Mouse (Mus musculus) lung, postnatal 0 days (tissue): ENCODE results near the gene Pcf11. TPM values are rescaled to one million over a fixed set of nuclear protein-coding genes. Genes with fewer than 3 reads are reported as not detected.
A peak's percentile ranks its signal among the peaks of the same experiment; 100 is the strongest.

Experiments
- ATAC-seq: fragments of 200-750 bp; cut with Nextera tagmentation; 2 replicates; pipeline ENCODE4 v1.8.0; 2017; ENCODE audit warnings: moderate library complexity
- DNase-seq: peaks from one replicate; pipeline ENCODE4 v3.0.0-alpha.2; 2016; ENCODE audit warnings: low spot score
- H3K27ac ChIP-seq: fragments of 300-500 bp; sonication (generic); 2 replicates; pipeline ENCODE4 v1.5.1; 2014; ENCODE audit warnings: antibody characterized with exemption, mild to moderate bottlenecking, low read length, mixed read lengths
- H3K27me3 ChIP-seq: fragments of 300-500 bp; sonication (generic); replicated peaks from 2 replicates; pipeline ENCODE4 v1.6.1; 2014; ENCODE audit warnings: low read length, mixed read lengths; ENCODE audit not compliant: insufficient read depth
- H3K36me3 ChIP-seq: fragments of 300-500 bp; sonication (generic); 2 replicates; pipeline ENCODE4 v1.6.1; 2014; ENCODE audit warnings: low read length, mixed read lengths; ENCODE audit not compliant: insufficient read depth
- H3K4me1 ChIP-seq: fragments of 300-500 bp; sonication (generic); 2 replicates; pipeline ENCODE4 v1.6.1; 2014; ENCODE audit warnings: antibody characterized with exemption, low read depth, low read length, mixed read lengths; ENCODE audit not compliant: insufficient read depth
- H3K4me2 ChIP-seq: fragments of 300-500 bp; sonication (generic); replicated peaks from 2 replicates; pipeline ENCODE4 v1.6.1; 2014; ENCODE audit warnings: low read depth, mild to moderate bottlenecking, low read length, moderate library complexity, mixed read lengths
- H3K4me3 ChIP-seq: fragments of 300-500 bp; sonication (generic); 2 replicates; pipeline ENCODE4 v1.5.1; 2014; ENCODE audit warnings: low read depth, low read length
- H3K9ac ChIP-seq: fragments of 300-500 bp; sonication (generic); replicated peaks from 2 replicates; pipeline ENCODE4 v1.6.1; 2014; ENCODE audit warnings: low read depth, mild to moderate bottlenecking
- H3K9me3 ChIP-seq: fragments of 300-500 bp; sonication (generic); 2 replicates; pipeline ENCODE4 v1.6.1; 2016; ENCODE audit warnings: low read length, mixed read lengths
- CTCF ChIP-seq: IDR thresholded peaks from 2 replicates; pipeline ENCODE4 v1.5.1; 2016; ENCODE audit warnings: antibody characterized with exemption, mild to moderate bottlenecking
- EP300 ChIP-seq: IDR thresholded peaks from 2 replicates; pipeline ENCODE4 v1.6.1; 2016; ENCODE audit warnings: antibody characterized with exemption, mild to moderate bottlenecking, control low read depth
- WGBS: fragments of 180-500 bp; shearing (Covaris S2); extraction: QIAGEN DNeasy Blood & Tissue Kit; methylation state at CpG from one replicate; pipeline ENCODE4 v1.1.7; 2014; 5-methylcytosine and 5-hydroxymethylcytosine counted together
- polyA plus RNA-seq: library from polyadenylated mRNA; unstranded; fragments of >200 nt; fragmentation: Nextera tagmentation; extraction: Ambion mirVana; gene quantifications from 2 replicates; pipeline ENCODE4 v1.2.1, GENCODE M21; 2015

Pcf11 gene
- polyA plus RNA-seq, 1 experiment from 2014 or later = 17.4 TPM

- Histone ChIP-seq H3K4me2 (no peak overlapping the region), H3K9ac (no peak overlapping the region), H3K36me3 (no peaks in the 10 kb centered on the region), H3K4me1 (0 out of 2 replicates have a peak, but pooled peaks cover 3% of the 10 kb centered on the region), H3K9me3 (no peaks in the 10 kb centered on the region), H3K27ac (no peak overlapping the region), H3K27me3 (no peaks in the 10 kb centered on the region), H3K4me3 (no peak overlapping the region)
- WGBS = 72% methylated on average over 3 of the region's 3 CpGs
- no peak for ATAC-seq
- no peak for DNase-seq
- TF ChIP-seq CTCF (no peak), EP300 (no peak)
Measured at GRCm38 (mm10) chr7:92675131-92675530, 5.4 kb upstream of the Pcf11 start.

- peak overlapping the region; percentile 66 for H3K4me2 ChIP-seq
- H3K9ac ChIP-seq = peak overlapping the region; percentile 100
- ATAC-seq (no peak), DNase-seq (peak; percentile 73)
- H3K36me3 ChIP-seq = no peaks in the 10 kb centered on the region
- H3K4me1 ChIP-seq = peaks cover 14% of the 10 kb centered on the region; the same call in 1 of the 2 replicates
- no peaks in the 10 kb centered on the region for H3K27me3 ChIP-seq
- H3K4me3 ChIP-seq = peak overlapping the region; percentile 100
- peak overlapping the region; percentile 99 for H3K27ac ChIP-seq
- 0% methylated on average over 29 of the region's 29 CpGs for WGBS
- H3K9me3 ChIP-seq = no peaks in the 10 kb centered on the region
- no peak for TF ChIP-seq CTCF
- no peak for TF ChIP-seq EP300
Measured at GRCm38 (mm10) chr7:92668791-92669506, 785 bp downstream of the Pcf11 start.

- Histone ChIP-seq H3K9me3 (no peaks in the 10 kb centered on the region), H3K27me3 (no peaks in the 10 kb centered on the region), H3K36me3 (no peaks in the 10 kb centered on the region; the same call in 1 of the 2 replicates), H3K4me1 (peaks cover 14% of the 10 kb centered on the region; the same call in 1 of the 2 replicates), H3K9ac (no peak overlapping the region), H3K4me2 (peak overlapping the region; percentile 66), H3K27ac (peak overlapping the region; percentile 59), H3K4me3 (no peak overlapping the region)
- ATAC-seq = no peak
- TF ChIP-seq CTCF = no peak
- peak; percentile 26 for DNase-seq
- 61% methylated on average over 7 of the region's 7 CpGs for WGBS
Measured at GRCm38 (mm10) chr7:92666274-92666820, 3.4 kb downstream of the Pcf11 start.

GRCm38 (mm10) chr7:92658050-92658449 lies 11.7 kb downstream of the Pcf11 start:
- Histone ChIP-seq H3K4me3 (no peak overlapping the region), H3K9me3 (no peaks in the 10 kb centered on the region), H3K36me3 (peaks cover 19% of the 10 kb centered on the region), H3K27me3 (no peaks in the 10 kb centered on the region), H3K4me1 (no peaks in the 10 kb centered on the region), H3K4me2 (no peak overlapping the region), H3K27ac (no peak overlapping the region), H3K9ac (no peak overlapping the region)
- WGBS = 98% methylated on average over 5 of the region's 5 CpGs
- no peak for ATAC-seq
- DNase-seq = no peak
- TF ChIP-seq CTCF = no peak
- no peak for TF ChIP-seq EP300

DNA sequence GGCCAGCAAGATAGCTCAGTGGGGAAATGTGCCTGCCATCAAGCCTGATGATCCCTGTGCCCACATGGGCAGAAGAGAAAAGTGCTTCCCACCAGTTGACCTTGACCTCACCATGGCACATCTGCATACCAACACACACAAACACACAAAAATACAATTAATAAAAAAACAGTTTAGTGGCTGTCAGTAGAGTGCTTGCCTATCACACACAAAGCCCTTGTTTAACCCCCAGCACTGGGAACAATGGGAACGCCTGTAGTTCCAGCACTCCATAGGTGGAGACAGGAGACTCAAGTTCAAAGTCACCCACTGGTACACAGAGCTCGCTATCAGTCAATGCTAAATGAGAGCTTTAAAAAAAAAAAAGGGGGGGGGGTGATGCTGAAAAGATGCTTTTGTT lies 13.3 kb downstream of the Pcf11 start:
- Histone ChIP-seq H3K4me2 (no peak overlapping the region), H3K27me3 (no peaks in the 10 kb centered on the region), H3K4me1 (no peaks in the 10 kb centered on the region), H3K4me3 (no peak overlapping the region), H3K36me3 (peaks cover 19% of the 10 kb centered on the region), H3K9ac (no peak overlapping the region), H3K27ac (no peak overlapping the region), H3K9me3 (no peaks in the 10 kb centered on the region)
- DNase-seq (no peak), ATAC-seq (no peak)
- TF ChIP-seq CTCF (no peak), EP300 (no peak)
- WGBS = 73% methylated on average over 2 of the region's 2 CpGs

- TF ChIP-seq EP300 (no peak), CTCF (no peak)
- H3K36me3 ChIP-seq = peaks cover 16% of the 10 kb centered on the region
- no peak overlapping the region for H3K4me3 ChIP-seq
- no peak for ATAC-seq
- H3K4me2 ChIP-seq = no peak overlapping the region
- no peaks in the 10 kb centered on the region for H3K4me1 ChIP-seq
- no peaks in the 10 kb centered on the region for H3K9me3 ChIP-seq
- H3K27ac ChIP-seq = no peak overlapping the region
- no peaks in the 10 kb centered on the region for H3K27me3 ChIP-seq
- H3K9ac ChIP-seq = no peak overlapping the region
- no peak for DNase-seq
- 76% methylated on average over 1 of the region's 1 CpGs for WGBS
Measured at GRCm38 (mm10) chr7:92653329-92653728, 16.4 kb downstream of the Pcf11 start.
